Mouse (Mus musculus): Measurements from ENCODE around the gene Khsrp.

GRCm38 (mm10) chr17:56997029-56997667, 34.2 kb downstream of the Khsrp start, which contains the start of gene Alkbh7:
- TF ChIP-seq CTCF (IDR thresholded peaks at IDR 0.05; ENCODE audit: low read depth, low read length) = peak; percentile 67
- 0 out of 2 replicates have a peak, but pooled peaks have one; percentile 50 for TF ChIP-seq POLR2A (IDR thresholded peaks at IDR 0.05; ENCODE audit: extremely low read depth, insufficient read depth, low read length)
